Mouse (Mus musculus): Measurements from ENCODE around the gene Pik3ap1. TPM values are rescaled to one million over a fixed set of nuclear protein-coding genes. Genes with fewer than 3 reads are reported as not detected.
"Not testable (repeated sequence)": the region's sequence is repeated elsewhere in the genome, so short reads cannot be mapped to it uniquely, and the experiment has no call there.

Pik3ap1 gene
- total and polyA plus RNA-seq, 3 experiments = 1.3 to 2.0 (median 2.0) TPM

GRCm38 (mm10) chr19:41321149-41321548 is 63.8 kb downstream of the Pik3ap1 start:
- Histone ChIP-seq H3K9ac (ENCODE audit: low read depth, low read length) (no peak overlapping the region), H3K4me1 (ENCODE audit: control insufficient read depth, insufficient read depth, low read length) (no peaks in the 10 kb centered on the region), H3K36me3 (ENCODE audit: control insufficient read depth, insufficient read depth, low read length) (no peaks in the 10 kb centered on the region), H3K79me2 (replicated peaks; ENCODE audit: control insufficient read depth, insufficient read depth, low read length) (no peaks in the 10 kb centered on the region), H3K27ac (no peak overlapping the region), H3K4me3 (no peak overlapping the region), H3K27me3 (ENCODE audit: control insufficient read depth, insufficient read depth, low read length) (no peaks in the 10 kb centered on the region)
- DNase-seq = peak in 1 of 2 experiments; percentile 44
- 69% methylated on average over 4 of the region's 4 CpGs for WGBS
- intact Hi-C loops (cut with DNase I) = no loop called here
- no peak for TF ChIP-seq EP300 (IDR thresholded peaks at IDR 0.05; ENCODE audit: insufficient read depth, low read depth, low read length)
- TF ChIP-seq POLR2A (IDR thresholded peaks at IDR 0.05; ENCODE audit: insufficient read depth, low read depth, low read length) = no peak
- TF ChIP-seq CTCF (IDR thresholded peaks at IDR 0.05) = no peak

GRCm38 (mm10) chr19:41317315-41318095 is 67.4 kb downstream of the Pik3ap1 start:
- Histone ChIP-seq H3K9ac (ENCODE audit: low read depth, low read length) (no peak overlapping the region), H3K27me3 (ENCODE audit: control insufficient read depth, insufficient read depth, low read length) (no peaks in the 10 kb centered on the region), H3K36me3 (ENCODE audit: control insufficient read depth, insufficient read depth, low read length) (no peaks in the 10 kb centered on the region), H3K27ac (no peak overlapping the region), H3K4me1 (ENCODE audit: control insufficient read depth, insufficient read depth, low read length) (no peaks in the 10 kb centered on the region), H3K79me2 (replicated peaks; ENCODE audit: control insufficient read depth, insufficient read depth, low read length) (no peaks in the 10 kb centered on the region), H3K4me3 (no peak overlapping the region)
- TF ChIP-seq EP300 (IDR thresholded peaks at IDR 0.05; ENCODE audit: insufficient read depth, low read depth, low read length) (0 out of 2 replicates have a peak, but pooled peaks have one; percentile 14), CTCF (IDR thresholded peaks at IDR 0.05) (peak; percentile 65), POLR2A (IDR thresholded peaks at IDR 0.05; ENCODE audit: insufficient read depth, low read depth, low read length) (no peak)
- DNase-seq = peak in 1 of 2 experiments; percentile 27
- intact Hi-C loops (cut with DNase I) = loop anchor here (2.0 to 5.0 kb wide), 3 partner anchors 70 to 445 kb away; partner anchors contain the start of genes Lcor and Pik3ap1
- 38% methylated on average over 11 of the region's 11 CpGs for WGBS

GRCm38 (mm10) chr19:41314696-41315095 is 70.2 kb downstream of the Pik3ap1 start:
- no peak overlapping the region for H3K4me3 ChIP-seq
- TF ChIP-seq EP300 (IDR thresholded peaks at IDR 0.05; ENCODE audit: insufficient read depth, low read depth, low read length) = no peak
- no peak for TF ChIP-seq POLR2A (IDR thresholded peaks at IDR 0.05; ENCODE audit: insufficient read depth, low read depth, low read length)
- TF ChIP-seq CTCF (IDR thresholded peaks at IDR 0.05) = no peak
- 81% methylated on average over 7 of the region's 7 CpGs for WGBS

GRCm38 (mm10) chr19:41313663-41314062 is 71.2 kb downstream of the Pik3ap1 start:
- Histone ChIP-seq H3K79me2 (replicated peaks; ENCODE audit: control insufficient read depth, insufficient read depth, low read length) (no peaks in the 10 kb centered on the region), H3K27ac (no peak overlapping the region), H3K27me3 (ENCODE audit: control insufficient read depth, insufficient read depth, low read length) (no peaks in the 10 kb centered on the region), H3K4me1 (ENCODE audit: control insufficient read depth, insufficient read depth, low read length) (peaks cover 1% of the 10 kb centered on the region; the same call in 1 of the 2 replicates), H3K36me3 (ENCODE audit: control insufficient read depth, insufficient read depth, low read length) (no peaks in the 10 kb centered on the region), H3K9ac (ENCODE audit: low read depth, low read length) (no peak overlapping the region), H3K4me3 (no peak overlapping the region)
- 20% methylated on average over 6 of the region's 6 CpGs for WGBS
- intact Hi-C loops (cut with DNase I) = no loop called here
- TF ChIP-seq CTCF (IDR thresholded peaks at IDR 0.05) (peak; percentile 69), POLR2A (IDR thresholded peaks at IDR 0.05; ENCODE audit: insufficient read depth, low read depth, low read length) (no peak)
- DNase-seq = no peak

More at GRCm38 (mm10) chr19:41314696-41315095, 70.2 kb downstream of the Pik3ap1 start:
- Histone ChIP-seq H3K27ac (no peak overlapping the region), H3K79me2 (replicated peaks; ENCODE audit: control insufficient read depth, insufficient read depth, low read length) (no peaks in the 10 kb centered on the region), H3K4me1 (ENCODE audit: control insufficient read depth, insufficient read depth, low read length) (peaks cover 1% of the 10 kb centered on the region; the same call in 1 of the 2 replicates), H3K36me3 (ENCODE audit: control insufficient read depth, insufficient read depth, low read length) (no peaks in the 10 kb centered on the region), H3K27me3 (ENCODE audit: control insufficient read depth, insufficient read depth, low read length) (no peaks in the 10 kb centered on the region), H3K9ac (ENCODE audit: low read depth, low read length) (no peak overlapping the region)
- intact Hi-C loops (cut with DNase I) = loop anchor here (5.0 kb wide), 2 partner anchors 73 to 448 kb away; partner anchors contain the start of gene Pik3ap1
- no peak for DNase-seq

DNA sequence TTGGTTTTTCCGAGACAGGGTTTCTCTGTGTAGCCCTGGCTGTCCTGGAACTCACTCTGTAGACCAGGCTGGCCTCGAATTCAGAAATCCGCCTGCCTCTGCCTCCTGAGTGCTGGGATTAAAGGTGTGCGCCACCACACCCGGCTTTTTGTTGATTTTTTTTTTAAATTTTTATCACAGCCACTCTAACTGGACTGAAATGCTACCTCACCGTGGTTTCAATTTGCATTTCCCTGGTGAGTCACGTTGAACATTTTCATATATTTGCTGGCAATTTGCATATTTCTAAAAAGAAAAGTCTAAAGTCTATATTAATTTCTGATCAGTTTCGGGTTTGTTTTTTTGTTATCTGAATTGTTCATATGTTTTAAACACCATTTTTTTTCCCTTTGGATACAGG is 72.3 kb downstream of the Pik3ap1 start:
- H3K27me3 ChIP-seq (ENCODE audit: control insufficient read depth, insufficient read depth, low read length); H3K36me3 ChIP-seq (ENCODE audit: control insufficient read depth, insufficient read depth, low read length); H3K4me1 ChIP-seq (ENCODE audit: control insufficient read depth, insufficient read depth, low read length); H3K27ac ChIP-seq; H3K9ac ChIP-seq (ENCODE audit: low read depth, low read length); H3K4me3 ChIP-seq; H3K79me2 ChIP-seq (replicated peaks; ENCODE audit: control insufficient read depth, insufficient read depth, low read length); DNase-seq; intact Hi-C loops (cut with DNase I): not testable (repeated sequence)
- WGBS = 91% methylated on average over 8 of the region's 8 CpGs

DNA sequence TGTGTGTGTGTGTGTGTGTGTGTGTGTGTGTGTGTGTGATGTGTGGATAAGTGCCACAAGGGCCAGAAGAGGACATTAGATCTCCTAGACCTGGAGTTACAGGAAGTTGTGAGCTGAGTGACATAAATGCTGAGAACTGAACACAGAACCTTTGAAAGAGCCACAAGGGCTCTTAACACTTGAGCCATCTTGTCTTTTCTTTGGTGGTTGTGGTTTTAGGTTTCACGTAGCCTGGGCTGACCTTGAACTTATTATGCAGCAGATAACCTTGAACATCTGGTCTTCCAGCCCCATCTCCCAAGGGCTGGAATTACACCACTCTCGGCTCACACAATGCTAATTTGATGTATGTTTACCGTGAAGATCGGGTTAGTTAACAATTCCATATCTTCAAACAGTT is 72.9 kb downstream of the Pik3ap1 start:
- intact Hi-C loops (cut with DNase I) = no loop called here
- no peak for DNase-seq
- WGBS = 84% methylated on average over 4 of the region's 4 CpGs

More for the DNA sequence above, 72.9 kb downstream of the Pik3ap1 start:
- no peaks in the 10 kb centered on the region for H3K79me2 ChIP-seq (replicated peaks; ENCODE audit: control insufficient read depth, insufficient read depth, low read length)
- TF ChIP-seq POLR2A (IDR thresholded peaks at IDR 0.05; ENCODE audit: insufficient read depth, low read depth, low read length) (no peak), CTCF (IDR thresholded peaks at IDR 0.05) (no peak), EP300 (IDR thresholded peaks at IDR 0.05; ENCODE audit: insufficient read depth, low read depth, low read length) (no peak)
- H3K4me3 ChIP-seq = no peak overlapping the region
- H3K27ac ChIP-seq = no peak overlapping the region
- H3K9ac ChIP-seq (ENCODE audit: low read depth, low read length) = no peak overlapping the region
- no peaks in the 10 kb centered on the region for H3K27me3 ChIP-seq (ENCODE audit: control insufficient read depth, insufficient read depth, low read length)
- no peaks in the 10 kb centered on the region for H3K36me3 ChIP-seq (ENCODE audit: control insufficient read depth, insufficient read depth, low read length)
- peaks cover 1% of the 10 kb centered on the region; the same call in 1 of the 2 replicates for H3K4me1 ChIP-seq (ENCODE audit: control insufficient read depth, insufficient read depth, low read length)
